8 mouse cellular contexts compared by ENCODE assay signal in the genomic region with DNA sequence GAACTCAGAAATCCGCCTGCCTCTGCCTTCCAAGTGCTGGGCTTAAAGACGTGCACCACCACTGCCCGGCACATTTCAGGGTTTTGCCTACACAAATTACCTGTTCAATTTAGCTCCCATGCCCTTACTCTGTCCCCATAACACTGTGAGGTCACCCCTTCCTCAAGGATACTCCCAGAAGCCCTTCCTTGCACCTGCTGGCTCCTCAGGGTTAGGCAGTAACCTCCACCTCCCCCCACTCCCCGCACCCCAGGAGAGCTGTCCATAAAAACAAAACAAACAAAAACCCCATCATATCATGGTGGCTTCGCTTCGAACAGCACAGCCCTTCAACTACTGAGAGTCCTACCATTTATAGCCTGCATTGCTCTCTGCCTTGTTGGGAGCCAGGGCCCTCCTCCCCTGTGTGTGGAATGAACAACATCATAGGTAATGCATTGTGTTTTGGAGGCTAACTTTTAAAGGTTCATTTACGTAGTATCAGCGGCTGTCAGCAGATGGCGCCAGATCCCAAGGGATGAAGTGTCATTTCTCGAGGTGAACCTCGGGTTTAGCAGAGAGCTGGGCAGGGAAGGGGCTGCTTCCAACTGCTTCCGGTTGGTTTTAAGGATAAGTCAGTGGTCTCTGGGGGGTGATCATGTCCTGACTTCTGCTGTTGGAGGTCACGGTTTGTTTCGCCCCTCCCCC. TPM values are rescaled to one million over a fixed set of nuclear protein-coding genes. Genes with fewer than 3 reads are reported as not detected.
A peak's percentile ranks its signal among the peaks of the same experiment; 100 is the strongest.
DNase-seq lines count a peak whose midpoint lies in the region; ATAC-seq and TF ChIP-seq lines count a peak whose summit lies in the region.

No protein-coding gene starts in this region.

- no peak overlapping the region for H3K4me3 ChIP-seq in intestine, postnatal 0 days (ENCODE audit: low read depth, low read length)
- H3K4me3 ChIP-seq in limb, embryonic 13.5 days: peak overlapping the region; percentile 20; the same call in 1 of the 2 replicates
- 0 out of 2 replicates have a peak overlapping the region, but pooled peaks have one; percentile 8 for H3K4me3 ChIP-seq in midbrain, embryonic 15.5 days
- H3K4me3 ChIP-seq in spleen, adult 2 months (ENCODE audit: extremely low read depth, insufficient read depth, insufficient read length): no peak overlapping the region

- H3K4me1 ChIP-seq in intestine, postnatal 0 days (replicated peaks; ENCODE audit: control insufficient read depth, insufficient read depth, low read length): no peaks in the 10 kb centered on the region
- peaks cover 4% of the 10 kb centered on the region; the same call in 1 of the 2 replicates for H3K4me1 ChIP-seq in limb, embryonic 13.5 days
- no peaks in the 10 kb centered on the region for H3K4me1 ChIP-seq in midbrain, embryonic 15.5 days
- H3K4me1 ChIP-seq in spleen, adult 2 months (ENCODE audit: control insufficient read depth, insufficient read depth, insufficient read length): no peaks in the 10 kb centered on the region

- H3K27ac ChIP-seq in intestine, postnatal 0 days (ENCODE audit: low read depth, low read length): no peak overlapping the region
- no peak overlapping the region for H3K27ac ChIP-seq in limb, embryonic 13.5 days
- H3K27ac ChIP-seq in midbrain, embryonic 15.5 days: no peak overlapping the region
- no peak overlapping the region for H3K27ac ChIP-seq in spleen, adult 2 months (ENCODE audit: insufficient read depth, low read length)

- no peak overlapping the region for H3K4me2 ChIP-seq in intestine, postnatal 0 days (replicated peaks; ENCODE audit: low read depth)
- H3K4me2 ChIP-seq in limb, embryonic 13.5 days (replicated peaks): peak overlapping the region; percentile 47
- peak overlapping the region; percentile 37 for H3K4me2 ChIP-seq in midbrain, embryonic 15.5 days

- no peaks in the 10 kb centered on the region for H3K27me3 ChIP-seq in intestine, postnatal 0 days (replicated peaks; ENCODE audit: control insufficient read depth, insufficient read depth, low read length)
- H3K27me3 ChIP-seq in limb, embryonic 13.5 days: peaks cover 12% of the 10 kb centered on the region
- no peaks in the 10 kb centered on the region for H3K27me3 ChIP-seq in midbrain, embryonic 15.5 days (replicated peaks)
- H3K27me3 ChIP-seq in spleen, adult 2 months (ENCODE audit: control insufficient read depth, insufficient read depth, low read length): no peaks in the 10 kb centered on the region

- H3K36me3 ChIP-seq in intestine, postnatal 0 days (ENCODE audit: control insufficient read depth, insufficient read depth): no peaks in the 10 kb centered on the region
- H3K36me3 ChIP-seq in limb, embryonic 13.5 days: no peaks in the 10 kb centered on the region
- H3K36me3 ChIP-seq in midbrain, embryonic 15.5 days (replicated peaks): no peaks in the 10 kb centered on the region
- H3K36me3 ChIP-seq in spleen, adult 2 months (ENCODE audit: control insufficient read depth, insufficient read depth, low read length): no peaks in the 10 kb centered on the region

- no peaks in the 10 kb centered on the region for H3K9me3 ChIP-seq in intestine, postnatal 0 days (ENCODE audit: control insufficient read depth)
- H3K9me3 ChIP-seq in limb, embryonic 13.5 days: no peaks in the 10 kb centered on the region
- no peaks in the 10 kb centered on the region for H3K9me3 ChIP-seq in midbrain, embryonic 15.5 days

- H3K9ac ChIP-seq in intestine, postnatal 0 days (ENCODE audit: low read depth, low read length): no peak overlapping the region
- H3K9ac ChIP-seq in limb, embryonic 13.5 days: no peak overlapping the region
- H3K9ac ChIP-seq in midbrain, embryonic 15.5 days: no peak overlapping the region

- WGBS in intestine, postnatal 0 days: 20% methylated on average over 14 of the region's 14 CpGs
- WGBS in limb, embryonic 13.5 days: 26% methylated on average over 14 of the region's 14 CpGs
- 25% methylated on average over 14 of the region's 14 CpGs for WGBS in midbrain, embryonic 15.5 days
- 30% methylated on average over 14 of the region's 14 CpGs for WGBS in spleen, adult 2 months

- TF ChIP-seq CTCF in intestine, postnatal 0 days (IDR thresholded peaks at IDR 0.05; ENCODE audit: low read depth): peak; percentile 97
- TF ChIP-seq CTCF in spleen, adult 2 months (IDR thresholded peaks at IDR 0.05; ENCODE audit: extremely low read depth, insufficient read depth, insufficient read length, insufficient replicate concordance): peak; percentile 81; the same call in 1 of the 2 replicates

- DNase-seq in 3T3-L1 (ENCODE audit: low read depth, low spot score): peak; percentile 91
- DNase-seq in adrenal gland, adult 8-10 months: peak; percentile 24
- DNase-seq in embryo, embryonic 11.5 days (ENCODE audit: low read depth, low spot score): peak; percentile 74
- peak; percentile 40 to 72 for DNase-seq in gastrocnemius, postnatal 4 days (ENCODE audit: low spot score in 2 of 2)
- peak; percentile 25 to 75 for DNase-seq in spleen, adult 2 months (ENCODE audit: low read depth in 1 of 2, low spot score in 2 of 2)

- ATAC-seq in intestine, postnatal 0 days: peak; percentile 31; the same call in 1 of the 2 replicates
- peak; percentile 59; the same call in 1 of the 2 replicates for ATAC-seq in limb, embryonic 13.5 days (ENCODE audit: low FRiP score, low read depth)
- ATAC-seq in midbrain, embryonic 15.5 days (replicated peaks): peak; percentile 62; the same call in 1 of the 2 replicates

- no peak for TF ChIP-seq POLR2A in spleen, adult 2 months (IDR thresholded peaks at IDR 0.05; ENCODE audit: low read depth, low read length)

RNA-seq across cellular contexts. Expression of gene Gtf3a, which starts 42.8 kb away (rescaled TPM):
- total RNA-seq in adrenal gland, adult 8-10 months (2022): 10 to 100 TPM; 24.8 to 30.4 (median 28.6) TPM
- total RNA-seq in gastrocnemius, postnatal 4 days (2021): 10 to 100 TPM; 37.6 to 39.0 TPM
- polyA plus RNA-seq in intestine, postnatal 0 days (2015; fragmentation: Nextera tagmentation; extraction: Ambion mirVana): 64.9 and 66.6 TPM in 2 replicates
- polyA plus RNA-seq in limb, embryonic 13.5 days (2015; fragmentation: Nextera tagmentation; extraction: Ambion mirVana): 105 and 111 TPM in 2 replicates
- polyA plus RNA-seq in midbrain, embryonic 15.5 days (2015; fragmentation: Nextera tagmentation; extraction: Ambion mirVana): 110 and 116 TPM in 2 replicates
- polyA plus RNA-seq in spleen, adult 2 months (2012; rRNA removed): 40.5 and 74.9 TPM in 2 replicates

RNA-seq across cellular contexts. Expression of gene Mtif3, which starts 58.0 kb away (rescaled TPM):
- 10 to 100 TPM; 30.6 to 38.0 (median 34.2) TPM for total RNA-seq in adrenal gland, adult 8-10 months (2022)
- total RNA-seq in gastrocnemius, postnatal 4 days (2021): 10 to 100 TPM; 20.6 to 21.0 TPM
- 29.9 and 32.3 TPM in 2 replicates for polyA plus RNA-seq in intestine, postnatal 0 days (2015; fragmentation: Nextera tagmentation; extraction: Ambion mirVana)
- polyA plus RNA-seq in limb, embryonic 13.5 days (2015; fragmentation: Nextera tagmentation; extraction: Ambion mirVana): 27.3 and 27.4 TPM in 2 replicates
- 28.3 and 28.9 TPM in 2 replicates for polyA plus RNA-seq in midbrain, embryonic 15.5 days (2015; fragmentation: Nextera tagmentation; extraction: Ambion mirVana)
- polyA plus RNA-seq in spleen, adult 2 months (2012; rRNA removed): 6.7 and 6.8 TPM in 2 replicates

Comparison
In these comparisons a context has a peak if more than half of its experiments do, and no peak if none do; other contexts are left out.
1. DNase-seq: peak in every context shown above with its lines; median percentile 91 in 3T3-L1; 74 in embryo, embryonic 11.5 days; 56 in gastrocnemius, postnatal 4 days; 50 in spleen, adult 2 months; 24 in adrenal gland, adult 8-10 months.
2. H3K4me3 ChIP-seq: peak in limb, embryonic 13.5 days (single experiment) and midbrain, embryonic 15.5 days (single experiment); none in intestine, postnatal 0 days (single experiment) and spleen, adult 2 months (single experiment).
3. Peak in every context shown above with its lines, with median percentiles within 50 percentile points of each other: ATAC-seq.